Mouse (Mus musculus) liver, embryonic 14.5 days (tissue): ENCODE measurements around the gene Gm20661. TPM values are rescaled to one million over a fixed set of nuclear protein-coding genes. Genes with fewer than 3 reads are reported as not detected.

Experiments used
- ATAC-seq: fragments of 200-750 bp; cut with Nextera tagmentation; 2 replicates; pipeline ENCODE4 v1.8.0; 2017; ENCODE audit warnings: moderate number of reproducible peaks, mild to moderate bottlenecking, moderate library complexity; ENCODE audit not compliant: insufficient read depth
- DNase-seq, 3 experiments: peaks; one replicate each; pipeline ENCODE4 v3.0.0-alpha.2; 2012 to 2013; ENCODE audit warnings: low read depth in 3 of 3, low spot score in 3 of 3
- H3K27ac ChIP-seq: fragments of 300-500 bp; sonication (generic); 2 replicates; pipeline ENCODE4 v1.5.1; 2014; ENCODE audit warnings: moderate library complexity, mild to moderate bottlenecking, control low read depth, inconsistent platforms
- H3K27me3 ChIP-seq: fragments of 300-500 bp; sonication (generic); 2 replicates; pipeline ENCODE4 v1.6.1; 2014; ENCODE audit warnings: mild to moderate bottlenecking, low read length, moderate library complexity; ENCODE audit not compliant: control insufficient read depth, insufficient read depth
- H3K36me3 ChIP-seq: fragments of 300-500 bp; sonication (generic); replicated peaks from 2 replicates; pipeline ENCODE4 v1.6.1; 2014; ENCODE audit warnings: low read depth; ENCODE audit not compliant: control insufficient read depth, insufficient read depth
- H3K4me1 ChIP-seq, 2 experiments: fragments of 200-500 bp in 1 of 2; fragments of 300-500 bp in 1 of 2; sonication (generic) in 1 of 2; replicated peaks; 2 replicates each; pipeline ENCODE4 v1.6.1; 2012 to 2014; ENCODE audit warnings: antibody characterized with exemption in 1 of 2, inconsistent platforms in 1 of 2, low read length in 1 of 2; ENCODE audit not compliant: control insufficient read depth in 2 of 2, insufficient read depth in 2 of 2
- H3K4me2 ChIP-seq: fragments of 300-500 bp; sonication (generic); 2 replicates; pipeline ENCODE4 v1.6.1; 2014; ENCODE audit warnings: low read depth, mild to moderate bottlenecking, control low read depth, moderate library complexity
- H3K4me3 ChIP-seq, 2 experiments: fragments of 200-500 bp in 1 of 2; fragments of 300-500 bp in 1 of 2; sonication (generic) in 1 of 2; 2 replicates each; pipeline ENCODE4 v1.5.1; 2012 to 2014; ENCODE audit warnings: low read depth in 2 of 2, low read length in 2 of 2, mild to moderate bottlenecking in 2 of 2, control low read depth in 1 of 2, inconsistent platforms in 1 of 2, moderate library complexity in 1 of 2; ENCODE audit not compliant: insufficient read depth in 1 of 2
- H3K9ac ChIP-seq: fragments of 300-500 bp; sonication (generic); replicated peaks from 2 replicates; pipeline ENCODE4 v1.6.1; 2014; ENCODE audit warnings: mild to moderate bottlenecking, control low read depth, moderate library complexity
- H3K9me3 ChIP-seq: fragments of 300-500 bp; sonication (generic); 2 replicates; pipeline ENCODE4 v1.6.1; 2016; ENCODE audit warnings: low read length, mixed read lengths; ENCODE audit not compliant: control insufficient read depth
- CTCF ChIP-seq: IDR thresholded peaks from 2 replicates; pipeline ENCODE4 v1.5.1; 2016; ENCODE audit warnings: antibody characterized with exemption, low read depth, control low read depth
- EP300 ChIP-seq: IDR thresholded peaks from 2 replicates; pipeline ENCODE4 v1.6.1; 2016; ENCODE audit warnings: antibody characterized with exemption, low read depth
- WGBS: fragments of 180-500 bp; shearing (Covaris S2); extraction: QIAGEN DNeasy Blood & Tissue Kit; methylation state at CpG from one replicate; pipeline ENCODE4 v1.1.7; 2014; ENCODE audit not compliant: insufficient replicate concordance; 5-methylcytosine and 5-hydroxymethylcytosine counted together
- polyA plus RNA-seq, 2 experiments: library from polyadenylated mRNA; depleted of rRNA in 1 of 2; stranded (reverse) in 1 of 2; unstranded in 1 of 2; fragments of >200 nt; fragmentation: Nextera tagmentation in 1 of 2; extraction: Ambion mirVana in 1 of 2; gene quantifications; 2 replicates each; pipeline versions ENCODE4 v1.2.1 to v1.2.3; 2012 to 2014

The Gm20661 gene
- polyA plus RNA-seq, 2 experiments: 0.06 to 0.64 TPM

DNA sequence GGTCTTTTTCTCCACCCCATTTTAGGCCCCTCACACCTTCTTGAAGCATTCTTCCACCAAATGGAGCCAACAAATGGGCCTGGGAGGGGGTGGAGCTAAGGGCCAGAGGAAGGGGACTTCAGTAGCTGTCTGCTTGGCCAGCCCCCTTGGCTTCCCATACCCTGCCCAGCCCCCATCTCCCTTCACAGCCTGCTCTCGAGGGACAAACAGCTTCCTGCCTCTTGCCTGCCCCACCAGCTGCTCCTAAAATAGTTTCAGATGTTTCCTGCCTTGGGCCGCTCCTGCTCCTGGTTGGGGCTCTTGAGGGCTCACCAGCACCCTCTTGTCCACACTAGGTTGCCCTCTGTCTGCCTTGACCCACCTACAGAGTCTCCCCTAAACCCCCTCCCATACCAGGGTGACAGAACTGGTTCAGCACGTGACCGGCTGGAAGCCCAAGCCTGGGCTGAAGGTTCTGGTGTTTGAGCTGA is 598 bp downstream of the Gm20661 start:
- WGBS: 8% methylated on average over 4 of the region's 4 CpGs
- Histone ChIP-seq H3K9ac (peak overlapping the region; percentile 86), H3K4me1 (peaks cover 54 to 61% of the 10 kb centered on the region in 2 experiments), H3K4me2 (peak overlapping the region; percentile 92), H3K4me3 (peak overlapping the region; percentile 84 to 86), H3K36me3 (peaks cover 58% of the 10 kb centered on the region), H3K9me3 (no peaks in the 10 kb centered on the region), H3K27ac (peak overlapping the region; percentile 96), H3K27me3 (no peaks in the 10 kb centered on the region; the same call in 1 of the 2 replicates)
- no peak for TF ChIP-seq EP300
- TF ChIP-seq CTCF: no peak
- ATAC-seq: no peak
- no peak for DNase-seq

- Histone ChIP-seq H3K4me2 (peak overlapping the region; percentile 92), H3K27ac (peak overlapping the region; percentile 96), H3K9me3 (no peaks in the 10 kb centered on the region), H3K9ac (peak overlapping the region; percentile 86), H3K4me1 (peaks cover 53 to 58% of the 10 kb centered on the region in 2 experiments), H3K36me3 (peaks cover 51% of the 10 kb centered on the region), H3K27me3 (no peaks in the 10 kb centered on the region; the same call in 1 of the 2 replicates), H3K4me3 (peak overlapping the region; percentile 84 to 86)
- TF ChIP-seq EP300 (no peak), CTCF (peak; percentile 11; the same call in 1 of the 2 replicates)
- DNase-seq (no peak), ATAC-seq (no peak)
- 23% methylated on average over 19 of the region's 19 CpGs for WGBS
Observed at GRCm38 (mm10) chr9:107984052-107984753, 1.3 kb downstream of the Gm20661 start.

DNA sequence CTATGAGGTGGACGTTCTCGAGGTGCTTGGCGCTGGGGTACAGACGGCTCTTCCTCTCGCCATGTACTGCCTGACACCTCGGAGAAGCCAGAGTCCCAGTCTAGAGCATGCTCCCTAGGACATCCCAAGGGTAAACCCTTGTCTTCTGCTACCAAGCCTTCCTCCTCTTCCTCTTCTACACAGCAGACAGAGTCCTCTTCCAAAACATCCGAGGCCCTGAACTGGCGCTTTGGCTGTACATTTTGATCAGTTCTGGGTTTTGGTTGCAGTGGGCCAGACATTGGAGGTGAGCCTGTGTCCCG is 1.8 kb downstream of the Gm20661 start:
- Histone ChIP-seq H3K4me2 (peak overlapping the region; percentile 92), H3K27ac (peak overlapping the region; percentile 96), H3K36me3 (peaks cover 46% of the 10 kb centered on the region), H3K4me3 (peak overlapping the region; percentile 84 to 86), H3K4me1 (peaks cover 49 to 54% of the 10 kb centered on the region in 2 experiments), H3K27me3 (no peaks in the 10 kb centered on the region; the same call in 1 of the 2 replicates), H3K9me3 (no peaks in the 10 kb centered on the region), H3K9ac (peak overlapping the region; percentile 86)
- no peak for TF ChIP-seq EP300
- no peak for TF ChIP-seq CTCF
- 6% methylated on average over 9 of the region's 9 CpGs for WGBS
- no peak for DNase-seq
- ATAC-seq: no peak

GRCm38 (mm10) chr9:107985131-107986119 is 2.6 kb downstream of the Gm20661 start, which contains the start of gene Inka1:
TSS of gene Inka1 (minus strand) at chr9:107985879.
- WGBS: under 1% methylated on average over 58 of the region's 58 CpGs

More at GRCm38 (mm10) chr9:107985131-107986119, 2.6 kb downstream of the Gm20661 start, which contains the start of gene Inka1:
- Histone ChIP-seq H3K4me3 (peak within 1 kb of the TSS; percentile 84 to 86), H3K4me2 (peak within 1 kb of the TSS; percentile 92), H3K4me1 (peaks cover 43 to 50% of the 10 kb centered on the region in 2 experiments), H3K9me3 (no peaks in the 10 kb centered on the region), H3K9ac (peak within 1 kb of the TSS; percentile 86), H3K27me3 (no peaks in the 10 kb centered on the region; the same call in 1 of the 2 replicates), H3K36me3 (peaks cover 38% of the 10 kb centered on the region), H3K27ac (peak within 1 kb of the TSS; percentile 96)
- DNase-seq: peak; percentile 82 to 88 (median 83)
- peak; percentile 75 for ATAC-seq
- TF ChIP-seq CTCF (peak; percentile 50), EP300 (peak; percentile 43; the same call in 1 of the 2 replicates)
